Mouse (Mus musculus) forebrain, embryonic 10.5 days (tissue): ENCODE measurements around the gene Fbxo21. TPM values are rescaled to one million over a fixed set of nuclear protein-coding genes. Genes with fewer than 3 reads are reported as not detected.
A peak's percentile ranks its signal among the peaks of the same experiment; 100 is the strongest.

ENCODE experiments used
- DNase-seq: peaks from one replicate; pipeline ENCODE4 v3.0.0-alpha.2; 2017; ENCODE audit warnings: low spot score; ENCODE audit errors: extremely low spot score
- H3K27ac ChIP-seq: fragments of 300-500 bp; sonication (generic); 2 replicates; pipeline ENCODE4 v1.5.1; 2016; ENCODE audit warnings: mild to moderate bottlenecking
- H3K27me3 ChIP-seq: fragments of 300-500 bp; sonication (generic); 2 replicates; pipeline ENCODE4 v1.6.1; 2016; ENCODE audit warnings: mild to moderate bottlenecking; ENCODE audit not compliant: poor library complexity, severe bottlenecking
- H3K36me3 ChIP-seq: fragments of 300-500 bp; sonication (generic); replicated peaks from 2 replicates; pipeline ENCODE4 v1.6.1; 2016; ENCODE audit warnings: mild to moderate bottlenecking, moderate library complexity
- H3K4me1 ChIP-seq: fragments of 300-500 bp; sonication (generic); 2 replicates; pipeline ENCODE4 v1.6.1; 2016
- H3K4me3 ChIP-seq: fragments of 300-500 bp; sonication (generic); 2 replicates; pipeline ENCODE4 v1.5.1; 2016; ENCODE audit warnings: mild to moderate bottlenecking, moderate library complexity
- H3K9me3 ChIP-seq: fragments of 300-500 bp; sonication (generic); 2 replicates; pipeline ENCODE4 v1.6.1; 2016; ENCODE audit warnings: mild to moderate bottlenecking, moderate library complexity
- WGBS: fragments of 180-500 bp; shearing (Covaris S2); methylation state at CpG from one replicate; pipeline ENCODE4 v1.1.7; 2016; 5-methylcytosine and 5-hydroxymethylcytosine counted together
- polyA plus RNA-seq: library from polyadenylated mRNA; unstranded; fragments of >200 nt; fragmentation: Nextera tagmentation; extraction: Ambion mirVana; gene quantifications from 2 replicates; pipeline ENCODE4 v1.2.1, GENCODE M21; 2016

Gene Fbxo21
- polyA plus RNA-seq, 1 experiment from 2014 or later = 107 TPM

DNA sequence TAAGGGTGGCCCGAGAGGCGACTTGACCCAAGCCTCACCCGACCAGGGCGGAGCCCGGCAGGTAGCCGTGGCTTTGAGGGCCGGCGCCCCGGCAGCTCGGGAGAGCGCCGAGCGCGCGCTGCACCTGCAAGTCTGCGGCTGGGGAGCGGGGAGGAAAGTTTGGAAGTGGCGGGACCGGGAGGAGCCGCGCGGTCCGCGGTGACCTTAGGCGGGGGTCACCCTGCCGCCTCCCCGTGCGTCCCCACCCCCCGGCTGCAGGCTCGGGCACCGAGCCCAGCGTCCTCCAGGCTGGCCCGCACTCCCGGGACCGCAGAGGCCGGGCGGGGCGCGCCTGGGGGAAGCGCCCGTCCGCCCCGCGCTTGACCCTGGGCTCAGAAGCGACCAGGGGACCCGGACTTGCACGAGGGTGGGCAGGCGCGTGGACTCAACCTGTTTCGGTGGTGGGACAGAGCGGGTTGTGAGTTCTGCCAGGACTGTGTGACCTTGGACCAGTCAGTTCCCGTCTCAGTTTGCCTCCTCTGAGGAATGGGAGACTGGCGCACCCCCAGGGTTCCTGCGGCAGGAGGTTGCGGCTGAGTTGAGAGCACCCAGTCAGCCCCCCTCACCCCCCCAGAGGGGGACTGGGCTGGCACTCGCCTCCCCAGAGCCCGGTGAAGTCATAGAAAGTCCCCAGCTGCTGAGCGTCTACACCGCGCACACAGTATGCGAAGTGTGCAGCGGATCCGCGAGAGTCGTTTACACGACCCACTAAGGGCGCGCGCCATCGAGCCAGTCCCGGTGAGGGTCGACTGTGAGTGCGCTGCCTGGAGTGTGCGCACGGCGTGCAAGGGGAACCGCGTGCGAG lies 51.9 kb downstream of the Fbxo21 start:
- Histone ChIP-seq H3K4me3 (peak overlapping the region; percentile 71), H3K9me3 (no peaks in the 10 kb centered on the region), H3K27me3 (peaks cover 69% of the 10 kb centered on the region), H3K36me3 (no peaks in the 10 kb centered on the region), H3K4me1 (peaks cover 57% of the 10 kb centered on the region), H3K27ac (0 out of 2 replicates have a peak overlapping the region, but pooled peaks have one; percentile 48)
- 2% methylated on average over 77 of the region's 79 CpGs for WGBS
- peak; percentile 27 for DNase-seq

DNA sequence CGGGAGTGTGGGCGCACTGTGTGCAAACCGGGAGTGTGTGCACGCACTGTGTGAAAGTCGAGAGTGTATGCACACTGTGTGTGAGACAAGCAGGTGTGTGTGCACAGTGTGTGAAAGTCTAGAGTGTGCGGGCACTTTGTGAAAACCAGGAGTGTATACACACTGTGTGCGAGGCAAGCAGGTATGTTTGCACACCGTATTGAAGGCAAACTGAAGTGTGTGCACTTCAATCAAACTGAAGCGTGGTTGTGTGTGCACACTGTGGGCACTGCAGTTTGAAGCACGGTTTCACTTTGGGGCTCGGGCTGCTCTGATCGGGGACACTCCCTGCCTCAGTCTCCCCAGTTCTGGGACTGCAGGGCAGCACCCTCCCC lies 52.5 kb downstream of the Fbxo21 start:
- no peak overlapping the region for H3K27ac ChIP-seq
- peaks cover 57% of the 10 kb centered on the region for H3K4me1 ChIP-seq
- H3K9me3 ChIP-seq = no peaks in the 10 kb centered on the region
- H3K27me3 ChIP-seq = peaks cover 69% of the 10 kb centered on the region
- no peak for DNase-seq
- H3K4me3 ChIP-seq = peak overlapping the region; percentile 71
- no peaks in the 10 kb centered on the region for H3K36me3 ChIP-seq
- WGBS = 8% methylated on average over 12 of the region's 12 CpGs

DNA sequence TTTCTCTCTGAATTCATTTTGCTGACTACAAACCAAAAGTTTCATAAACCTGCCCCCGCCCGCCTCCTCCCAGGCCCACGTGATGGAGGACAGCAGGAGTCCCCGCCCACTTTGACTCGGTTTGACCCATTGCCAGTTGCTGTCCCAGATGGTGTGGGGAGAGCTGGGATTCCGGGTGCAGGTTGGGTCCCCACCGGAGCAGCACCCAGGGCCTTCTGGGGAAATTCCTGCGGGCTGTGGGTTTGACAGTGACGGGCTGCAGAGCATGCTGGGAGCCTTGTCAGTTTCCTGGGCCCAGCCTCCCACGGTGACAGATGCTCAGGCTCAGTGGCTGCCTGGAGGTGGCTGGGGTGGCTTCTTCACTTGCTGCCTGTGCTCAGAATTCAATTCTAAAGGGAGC lies 52.9 kb downstream of the Fbxo21 start:
- no peak for DNase-seq
- peaks cover 69% of the 10 kb centered on the region for H3K27me3 ChIP-seq
- 5% methylated on average over 10 of the region's 10 CpGs for WGBS
- no peaks in the 10 kb centered on the region for H3K9me3 ChIP-seq
- H3K4me1 ChIP-seq = peaks cover 57% of the 10 kb centered on the region
- H3K27ac ChIP-seq = no peak overlapping the region
- no peaks in the 10 kb centered on the region for H3K36me3 ChIP-seq
- peak overlapping the region; percentile 71 for H3K4me3 ChIP-seq

DNA sequence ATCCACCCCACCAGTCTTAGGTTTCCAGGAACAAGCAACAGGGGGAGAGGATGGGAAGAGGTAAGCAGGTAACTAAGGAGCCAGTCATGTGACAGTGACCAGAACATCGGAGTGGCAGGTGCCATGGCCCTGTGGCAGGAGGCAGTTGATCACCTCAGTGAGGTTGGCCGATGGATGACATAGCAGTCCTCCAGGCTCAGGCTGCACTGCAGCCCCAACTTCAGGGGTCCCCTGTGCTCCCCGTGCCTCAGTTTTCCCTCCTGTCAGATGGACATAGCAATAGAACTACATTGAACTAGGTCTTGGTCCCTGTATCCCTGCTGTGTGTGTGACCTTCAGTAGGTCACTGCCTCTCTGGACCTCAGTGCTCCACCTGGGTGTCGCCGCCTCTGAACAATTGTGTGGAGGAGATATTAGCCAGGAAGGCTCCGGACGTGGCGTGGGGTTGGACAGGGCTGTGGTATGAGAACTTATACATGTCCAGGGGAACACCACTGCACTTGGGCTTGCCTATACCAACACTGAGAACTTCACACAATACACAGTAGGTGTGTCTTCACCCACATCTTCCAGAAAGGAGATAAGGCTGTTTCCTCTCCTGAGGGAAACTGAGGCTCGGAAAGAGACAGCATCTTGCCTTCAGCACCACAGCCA lies 53.6 kb downstream of the Fbxo21 start:
- Histone ChIP-seq H3K27me3 (peaks cover 68% of the 10 kb centered on the region), H3K4me1 (peaks cover 57% of the 10 kb centered on the region), H3K9me3 (no peaks in the 10 kb centered on the region; the same call in 1 of the 2 replicates), H3K36me3 (no peaks in the 10 kb centered on the region), H3K27ac (no peak overlapping the region), H3K4me3 (no peak overlapping the region)
- WGBS = 92% methylated on average over 9 of the region's 9 CpGs
- DNase-seq = no peak

DNA sequence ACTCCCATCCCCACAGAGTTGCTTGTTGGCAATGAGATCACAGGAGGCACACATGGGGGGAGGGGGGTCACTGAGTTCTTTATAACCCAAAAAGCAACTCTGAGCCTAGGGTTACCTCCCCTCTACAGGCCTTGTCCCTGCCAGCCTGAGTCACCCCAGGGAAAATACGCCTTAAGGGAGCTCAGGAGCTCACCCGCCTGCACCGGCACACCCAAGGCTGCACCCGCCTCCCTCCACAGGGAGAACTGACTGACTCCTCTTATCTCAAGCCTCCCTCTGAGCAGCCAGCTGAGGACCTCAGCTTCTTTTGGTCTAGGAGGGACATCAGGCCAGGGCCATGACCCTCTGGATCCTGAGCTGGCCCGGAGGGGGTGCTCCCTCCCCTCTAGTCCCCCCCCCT lies 54.5 kb downstream of the Fbxo21 start:
- Histone ChIP-seq H3K4me1 (peaks cover 49% of the 10 kb centered on the region), H3K9me3 (no peaks in the 10 kb centered on the region; the same call in 1 of the 2 replicates), H3K4me3 (no peak overlapping the region), H3K27ac (no peak overlapping the region), H3K27me3 (peaks cover 59% of the 10 kb centered on the region), H3K36me3 (no peaks in the 10 kb centered on the region)
- DNase-seq = no peak
- 49% methylated on average over 5 of the region's 5 CpGs for WGBS

DNA sequence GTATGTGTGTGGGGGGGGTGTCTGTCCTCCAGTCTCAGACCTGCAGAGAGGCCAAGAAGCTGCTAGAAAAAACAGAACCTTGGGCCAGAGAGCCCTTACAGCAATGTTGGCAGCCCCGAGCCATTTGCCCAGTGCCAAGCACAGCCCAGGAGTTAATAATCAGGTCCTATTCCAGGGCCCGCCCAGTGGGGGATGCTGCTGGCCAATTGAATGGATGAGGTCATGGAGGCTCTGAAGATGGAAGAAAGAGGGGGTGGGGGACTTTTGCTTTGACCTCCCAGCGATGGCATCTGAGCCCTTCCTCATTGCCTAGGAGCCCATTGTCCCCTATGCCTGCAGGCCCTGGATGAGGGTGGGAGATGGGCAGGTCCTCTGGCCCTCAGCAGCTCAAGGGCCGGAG lies 55.0 kb downstream of the Fbxo21 start:
- no peaks in the 10 kb centered on the region for H3K36me3 ChIP-seq
- no peaks in the 10 kb centered on the region; the same call in 1 of the 2 replicates for H3K9me3 ChIP-seq
- peaks cover 56% of the 10 kb centered on the region for H3K27me3 ChIP-seq
- no peak for DNase-seq
- 38% methylated on average over 4 of the region's 4 CpGs for WGBS
- peaks cover 45% of the 10 kb centered on the region for H3K4me1 ChIP-seq
- no peak overlapping the region for H3K4me3 ChIP-seq
- H3K27ac ChIP-seq = no peak overlapping the region

DNA sequence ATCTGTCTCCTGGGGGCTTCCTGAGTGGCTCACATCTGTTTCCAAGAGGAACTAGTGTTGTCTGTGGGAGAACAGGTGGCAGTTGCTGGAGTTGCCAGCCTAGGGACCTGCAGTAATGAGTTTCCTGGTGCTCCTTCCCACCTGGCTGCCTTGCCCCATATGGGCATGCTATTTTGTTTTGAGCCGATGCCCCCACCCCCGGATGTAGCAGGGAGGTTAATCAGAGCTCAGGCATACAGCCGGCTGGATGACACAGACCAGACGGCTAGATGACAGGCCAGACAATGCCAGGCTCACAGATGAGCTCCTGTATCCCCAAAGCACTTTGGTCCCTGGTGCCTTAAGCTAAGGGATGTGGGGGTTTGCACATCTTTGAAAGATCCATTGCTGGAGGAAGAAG lies 56.8 kb downstream of the Fbxo21 start:
- H3K36me3 ChIP-seq = no peaks in the 10 kb centered on the region
- no peaks in the 10 kb centered on the region; the same call in 1 of the 2 replicates for H3K9me3 ChIP-seq
- 76% methylated on average over 4 of the region's 4 CpGs for WGBS
- H3K4me1 ChIP-seq = peaks cover 42% of the 10 kb centered on the region
- DNase-seq = no peak
- H3K27ac ChIP-seq = no peak overlapping the region
- H3K4me3 ChIP-seq = no peak overlapping the region
- peaks cover 47% of the 10 kb centered on the region for H3K27me3 ChIP-seq

DNA sequence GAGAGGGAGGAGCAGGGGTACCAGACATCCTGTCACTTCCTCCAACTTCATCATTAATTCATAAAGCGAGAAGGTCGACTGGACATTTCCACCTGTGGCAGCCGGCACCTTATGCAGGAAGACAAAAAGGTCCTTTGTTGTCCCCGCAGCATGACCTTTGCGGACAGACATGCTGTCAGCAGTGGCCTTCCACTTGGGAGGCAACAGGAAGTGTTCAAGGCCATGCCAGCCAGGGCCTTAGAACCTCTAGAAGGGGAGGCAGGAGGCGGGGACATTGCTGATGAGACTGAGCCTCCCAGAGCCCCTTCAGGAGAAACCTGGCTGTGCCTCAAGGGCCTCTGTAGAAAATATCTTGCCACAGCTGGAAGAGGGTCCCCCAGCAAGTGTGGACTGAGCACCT lies 57.2 kb downstream of the Fbxo21 start:
- Histone ChIP-seq H3K4me1 (peaks cover 38% of the 10 kb centered on the region), H3K4me3 (no peak overlapping the region), H3K27ac (no peak overlapping the region), H3K27me3 (peaks cover 43% of the 10 kb centered on the region), H3K9me3 (no peaks in the 10 kb centered on the region; the same call in 1 of the 2 replicates), H3K36me3 (no peaks in the 10 kb centered on the region)
- DNase-seq = no peak
- 74% methylated on average over 6 of the region's 6 CpGs for WGBS

DNA sequence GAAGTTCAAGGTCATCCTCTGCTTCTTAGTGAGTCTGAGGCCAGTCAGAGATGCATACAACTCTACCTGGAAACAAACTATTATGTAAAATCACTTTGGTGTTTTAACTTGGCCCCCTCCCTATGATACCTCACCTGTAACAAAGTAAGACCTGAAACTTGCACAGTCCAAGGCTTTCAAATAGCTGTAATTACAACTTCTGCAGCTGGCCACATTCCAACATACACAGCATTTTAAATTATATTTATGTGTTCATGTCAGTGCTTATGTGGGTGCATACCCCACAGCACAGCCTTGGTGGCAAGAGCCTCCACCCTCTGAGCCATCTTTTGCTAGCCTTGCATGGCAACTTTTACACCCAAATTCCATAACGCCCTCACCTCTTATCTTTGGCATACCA lies 58.1 kb downstream of the Fbxo21 start:
- Histone ChIP-seq H3K27ac (no peak overlapping the region), H3K9me3 (no peaks in the 10 kb centered on the region; the same call in 1 of the 2 replicates), H3K27me3 (peaks cover 43% of the 10 kb centered on the region), H3K36me3 (no peaks in the 10 kb centered on the region), H3K4me3 (no peak overlapping the region), H3K4me1 (peaks cover 37% of the 10 kb centered on the region)
- no peak for DNase-seq
- 96% methylated on average over 1 of the region's 1 CpGs for WGBS

DNA sequence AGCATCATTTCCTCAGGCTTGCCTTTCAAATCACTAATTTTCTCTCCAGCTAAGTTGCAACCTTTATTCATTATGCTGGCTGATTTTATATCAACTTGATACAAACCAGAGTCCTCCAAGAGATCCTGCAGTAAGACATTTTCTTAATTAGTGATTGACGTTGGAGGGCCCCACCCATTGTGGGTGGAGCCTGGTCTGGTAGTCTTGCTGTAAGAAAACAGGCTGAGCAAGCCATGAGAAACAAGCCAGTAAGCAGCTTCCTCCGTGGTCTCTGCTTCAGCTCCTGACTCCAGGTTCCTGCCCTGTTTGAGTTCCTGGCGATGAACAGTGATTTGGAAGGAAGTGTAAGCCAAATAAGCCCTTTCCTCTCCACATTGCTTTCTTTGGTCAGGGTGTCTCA lies 59.3 kb downstream of the Fbxo21 start:
- no peaks in the 10 kb centered on the region; the same call in 1 of the 2 replicates for H3K9me3 ChIP-seq
- H3K27ac ChIP-seq = no peak overlapping the region
- H3K36me3 ChIP-seq = no peaks in the 10 kb centered on the region
- 70% methylated on average over 3 of the region's 3 CpGs for WGBS
- no peak overlapping the region for H3K4me3 ChIP-seq
- peaks cover 34% of the 10 kb centered on the region for H3K4me1 ChIP-seq
- no peak for DNase-seq
- peaks cover 32% of the 10 kb centered on the region for H3K27me3 ChIP-seq

DNA sequence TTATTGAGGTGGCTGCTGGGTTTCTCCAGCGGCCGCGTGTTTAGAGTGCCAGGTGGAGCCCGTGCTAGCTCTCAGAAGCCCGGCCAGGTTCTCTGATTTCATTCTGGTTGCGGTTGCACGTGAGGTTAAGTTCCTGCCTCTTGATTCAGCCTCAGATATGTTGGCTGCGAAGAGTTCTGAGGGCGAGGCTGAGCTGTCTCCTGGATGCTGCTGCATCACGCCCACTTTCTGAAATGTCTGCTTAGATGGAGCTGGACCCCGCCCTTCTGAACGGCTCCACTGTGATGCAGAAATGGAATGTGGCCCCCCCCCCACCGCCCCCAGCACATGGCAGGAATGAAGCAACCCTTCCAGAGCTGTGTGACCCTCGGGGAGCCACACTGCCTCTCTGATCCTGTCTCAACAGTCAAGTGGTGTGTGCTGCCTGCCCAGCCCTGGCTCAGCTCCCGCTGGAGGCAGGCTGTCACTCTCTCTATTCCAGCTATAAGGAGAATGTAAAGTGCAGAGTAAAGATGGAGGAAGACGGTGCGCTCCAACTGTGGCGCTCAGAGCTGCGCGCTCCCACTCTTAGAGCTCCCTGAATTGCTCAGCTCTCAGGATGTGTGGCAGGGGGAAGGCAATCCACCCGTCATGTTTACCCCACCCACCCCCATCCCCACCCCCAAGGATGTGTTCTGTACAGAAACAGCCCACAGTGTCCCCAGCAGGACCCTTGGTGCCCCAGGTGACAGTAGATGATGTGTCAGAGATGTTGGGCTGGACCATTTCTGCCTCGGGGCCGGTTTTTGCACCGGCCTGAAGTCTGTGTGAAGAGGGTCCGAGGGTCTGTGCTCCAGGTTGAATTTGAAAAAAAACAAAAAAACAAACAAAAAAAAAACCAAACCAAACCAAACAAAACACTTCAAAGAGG lies 60.6 kb downstream of the Fbxo21 start:
- DNase-seq = no peak
- Histone ChIP-seq H3K4me1 (peaks cover 24% of the 10 kb centered on the region), H3K4me3 (peak overlapping the region; percentile 31), H3K36me3 (no peaks in the 10 kb centered on the region), H3K27me3 (peaks cover 20% of the 10 kb centered on the region), H3K9me3 (no peaks in the 10 kb centered on the region; the same call in 1 of the 2 replicates), H3K27ac (peak overlapping the region; percentile 67)
- 42% methylated on average over 25 of the region's 25 CpGs for WGBS

DNA sequence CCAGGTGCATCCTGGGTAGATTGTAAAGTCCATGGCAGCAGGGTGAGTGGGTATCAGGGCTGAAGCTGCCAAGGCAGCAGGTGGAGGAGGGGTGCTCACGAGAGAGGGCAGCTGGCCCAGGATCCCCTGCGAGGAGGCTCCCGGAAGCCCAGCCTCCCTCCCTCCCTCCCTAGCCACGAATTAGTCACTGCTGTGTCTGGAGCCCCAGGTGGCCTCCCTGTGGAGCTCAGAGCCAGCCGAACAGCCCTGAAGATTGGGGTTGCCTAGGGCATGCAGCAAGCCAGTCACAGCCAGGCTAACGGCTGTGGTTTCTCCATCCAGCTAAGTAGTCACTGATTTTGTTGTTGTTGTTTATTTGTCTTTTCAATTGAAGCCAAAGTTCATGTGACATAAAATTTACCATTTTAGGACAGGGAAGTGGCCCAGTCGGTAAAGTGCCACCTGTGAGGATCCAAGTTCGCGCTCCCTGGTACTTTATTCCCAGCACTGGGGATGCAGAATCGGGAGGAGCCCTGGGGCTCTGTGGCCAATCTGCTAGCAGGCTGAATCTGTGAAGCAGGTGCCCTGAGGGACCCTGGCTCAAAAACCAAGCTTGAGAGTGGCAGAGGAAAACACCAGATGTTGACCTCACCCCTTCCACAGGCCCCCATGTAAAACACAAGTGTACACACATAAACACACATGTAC lies 61.4 kb downstream of the Fbxo21 start:
- peak overlapping the region; percentile 67 for H3K27ac ChIP-seq
- H3K27me3 ChIP-seq = peaks cover 20% of the 10 kb centered on the region
- DNase-seq = no peak
- H3K36me3 ChIP-seq = no peaks in the 10 kb centered on the region
- 9% methylated on average over 10 of the region's 10 CpGs for WGBS
- peak overlapping the region; percentile 31; the same call in 1 of the 2 replicates for H3K4me3 ChIP-seq
- H3K4me1 ChIP-seq = peaks cover 24% of the 10 kb centered on the region
- H3K9me3 ChIP-seq = no peaks in the 10 kb centered on the region; the same call in 1 of the 2 replicates
